Mouse (Mus musculus) cerebellum, postnatal 10 days (tissue): ENCODE data around the gene Myl9.

Source experiments
- DNase-seq, 2 experiments: peaks; one replicate each; pipeline ENCODE4 v3.0.0; 2021; ENCODE audit warnings: mixed read lengths in 2 of 2

The Myl9 gene

GRCm38 (mm10) chr2:156765593-156765992, 9.6 kb upstream of the Myl9 start:
- DNase-seq = no peak

GRCm38 (mm10) chr2:156766227-156767019, 8.8 kb upstream of the Myl9 start:
- DNase-seq = peak; percentile 28 to 47

GRCm38 (mm10) chr2:156767108-156767507, 8.1 kb upstream of the Myl9 start:
- peak; percentile 38 to 52 for DNase-seq

- DNase-seq = no peak
Measured at GRCm38 (mm10) chr2:156769274-156769673, 5.9 kb upstream of the Myl9 start.

GRCm38 (mm10) chr2:156773470-156773869, 1.8 kb upstream of the Myl9 start:
- DNase-seq = no peak

GRCm38 (mm10) chr2:156774035-156774737, 1.0 kb upstream of the Myl9 start:
- DNase-seq = no peak

GRCm38 (mm10) chr2:156775455-156776435, 525 bp downstream of the Myl9 start:
- peak in 1 of 2 experiments; percentile 42 for DNase-seq

- DNase-seq = no peak
Measured at GRCm38 (mm10) chr2:156776907-156777306, 1.7 kb downstream of the Myl9 start.

- no peak for DNase-seq
Measured at GRCm38 (mm10) chr2:156777326-156778004, 2.2 kb downstream of the Myl9 start.

- DNase-seq = no peak
Measured at GRCm38 (mm10) chr2:156778571-156778970, 3.4 kb downstream of the Myl9 start.

- peak; percentile 60 to 61 for DNase-seq
Measured at GRCm38 (mm10) chr2:156779036-156779435, 3.8 kb downstream of the Myl9 start.

GRCm38 (mm10) chr2:156779488-156779887, 4.3 kb downstream of the Myl9 start:
- no peak for DNase-seq

- no peak for DNase-seq
Measured at GRCm38 (mm10) chr2:156780129-156780528, 4.9 kb downstream of the Myl9 start.

GRCm38 (mm10) chr2:156780752-156781151, 5.5 kb downstream of the Myl9 start:
- DNase-seq = no peak

- no peak for DNase-seq
Measured at GRCm38 (mm10) chr2:156781281-156781680, 6.1 kb downstream of the Myl9 start.

- DNase-seq = no peak
Measured at GRCm38 (mm10) chr2:156781836-156782480, 6.7 kb downstream of the Myl9 start.

GRCm38 (mm10) chr2:156782481-156783348, 7.5 kb downstream of the Myl9 start:
- DNase-seq = no peak

- no peak for DNase-seq
Measured at GRCm38 (mm10) chr2:156783349-156783728, 8.1 kb downstream of the Myl9 start.

GRCm38 (mm10) chr2:156784016-156784585, 8.9 kb downstream of the Myl9 start:
- DNase-seq = no peak

- DNase-seq = no peak
Measured at GRCm38 (mm10) chr2:156784891-156785290, 9.7 kb downstream of the Myl9 start.
